Mouse (Mus musculus) midbrain, postnatal 0 days (tissue): ENCODE data around the gene Gnl3l. TPM values are rescaled to one million over a fixed set of nuclear protein-coding genes. Genes with fewer than 3 reads are reported as not detected.

Experiments used
- ATAC-seq: fragments of 200-750 bp; cut with Nextera tagmentation; 2 replicates; pipeline ENCODE4 v1.8.0; 2017; ENCODE audit warnings: moderate number of reproducible peaks, mild to moderate bottlenecking, moderate TSS enrichment, moderate library complexity; ENCODE audit not compliant: low FRiP score
- DNase-seq: peaks from one replicate; pipeline ENCODE4 v3.0.0-alpha.2; 2015; ENCODE audit warnings: low spot score
- H3K27ac ChIP-seq: fragments of 300-500 bp; sonication (generic); 2 replicates; pipeline ENCODE4 v1.5.1; 2014; ENCODE audit warnings: low read depth, mild to moderate bottlenecking, low read length, mixed read lengths
- H3K27me3 ChIP-seq: fragments of 300-500 bp; sonication (generic); 2 replicates; pipeline ENCODE4 v1.6.1; 2014; ENCODE audit warnings: low read length, control low read depth, mixed read lengths; ENCODE audit not compliant: insufficient read depth
- H3K36me3 ChIP-seq: fragments of 300-500 bp; sonication (generic); 2 replicates; pipeline ENCODE4 v1.6.1; 2014; ENCODE audit warnings: low read length, control low read depth, mixed read lengths; ENCODE audit not compliant: insufficient read depth
- H3K4me1 ChIP-seq: fragments of 300-500 bp; sonication (generic); 2 replicates; pipeline ENCODE4 v1.6.1; 2014; ENCODE audit warnings: mild to moderate bottlenecking, control low read depth, antibody characterized with exemption, low read length, mixed read lengths; ENCODE audit not compliant: insufficient read depth
- H3K4me2 ChIP-seq: fragments of 300-500 bp; sonication (generic); 2 replicates; pipeline ENCODE4 v1.6.1; 2014; ENCODE audit warnings: low read depth, mild to moderate bottlenecking, low read length, mixed read lengths; ENCODE audit not compliant: poor library complexity, severe bottlenecking
- H3K4me3 ChIP-seq: fragments of 300-500 bp; sonication (generic); 2 replicates; pipeline ENCODE4 v1.5.1; 2014; ENCODE audit warnings: low read depth, mild to moderate bottlenecking, low read length, moderate library complexity
- H3K9ac ChIP-seq: fragments of 300-500 bp; sonication (generic); replicated peaks from 2 replicates; pipeline ENCODE4 v1.6.1; 2014; ENCODE audit warnings: mild to moderate bottlenecking, low read length, moderate library complexity, mixed read lengths; ENCODE audit not compliant: poor library complexity, severe bottlenecking
- H3K9me3 ChIP-seq: fragments of 300-500 bp; sonication (generic); 2 replicates; pipeline ENCODE4 v1.6.1; 2016; ENCODE audit warnings: low read length, control low read depth
- CTCF ChIP-seq: IDR thresholded peaks from 2 replicates; pipeline ENCODE4 v1.5.1; 2016; ENCODE audit warnings: antibody characterized with exemption, mild to moderate bottlenecking
- WGBS: fragments of 180-500 bp; shearing (Covaris S2); extraction: QIAGEN DNeasy Blood & Tissue Kit; methylation state at CpG from one replicate; pipeline ENCODE4 v1.1.7; 2014; 5-methylcytosine and 5-hydroxymethylcytosine counted together
- polyA plus RNA-seq: library from polyadenylated mRNA; unstranded; fragments of >200 nt; fragmentation: Nextera tagmentation; extraction: Ambion mirVana; gene quantifications from 2 replicates; pipeline ENCODE4 v1.2.1, GENCODE M21; 2015
- total RNA-seq: library from RNA; depleted of rRNA; stranded (reverse); fragments of >200 nt; gene quantifications from 2 replicates; pipeline ENCODE4 v1.2.3, GENCODE M21; 2014

Gnl3l gene
- total and polyA plus RNA-seq, 2 experiments from 2014 or later, result 118 to 170 TPM

- H3K36me3 ChIP-seq, result no peaks in the 10 kb centered on the region
- H3K4me1 ChIP-seq, result no peaks in the 10 kb centered on the region
- no peak overlapping the region for H3K4me2 ChIP-seq
- no peaks in the 10 kb centered on the region for H3K27me3 ChIP-seq
- 50% methylated on average over 5 of the region's 6 CpGs for WGBS
- DNase-seq (no peak), ATAC-seq (no peak)
- H3K9me3 ChIP-seq, result no peaks in the 10 kb centered on the region
- no peak overlapping the region for H3K4me3 ChIP-seq
- H3K9ac ChIP-seq, result no peak overlapping the region
- TF ChIP-seq CTCF, result no peak
- H3K27ac ChIP-seq, result no peak overlapping the region
These were observed 37.4 kb upstream of the Gnl3l start for GRCm38 (mm10) chrX:151054489-151054888.

- H3K4me1 ChIP-seq, result no peaks in the 10 kb centered on the region; the same call in 1 of the 2 replicates
- TF ChIP-seq CTCF, result no peak
- no peaks in the 10 kb centered on the region for H3K9me3 ChIP-seq
- no peaks in the 10 kb centered on the region for H3K36me3 ChIP-seq
- no peak for ATAC-seq
- no peak overlapping the region for H3K4me3 ChIP-seq
- no peak overlapping the region for H3K4me2 ChIP-seq
- DNase-seq, result no peak
- no peaks in the 10 kb centered on the region for H3K27me3 ChIP-seq
- no peak overlapping the region for H3K27ac ChIP-seq
- H3K9ac ChIP-seq, result no peak overlapping the region
- WGBS, result 70% methylated on average over 7 of the region's 7 CpGs
These were observed 33.2 kb upstream of the Gnl3l start for GRCm38 (mm10) chrX:151050337-151050736.

- 51% methylated on average over 8 of the region's 8 CpGs for WGBS
- DNase-seq (no peak), ATAC-seq (no peak)
- Histone ChIP-seq H3K27ac (no peak overlapping the region), H3K9ac (no peak overlapping the region), H3K4me1 (no peaks in the 10 kb centered on the region; the same call in 1 of the 2 replicates), H3K4me3 (peak overlapping the region; percentile 61; the same call in 1 of the 2 replicates), H3K9me3 (no peaks in the 10 kb centered on the region), H3K27me3 (no peaks in the 10 kb centered on the region), H3K4me2 (peak overlapping the region; percentile 66; the same call in 1 of the 2 replicates), H3K36me3 (no peaks in the 10 kb centered on the region)
- no peak for TF ChIP-seq CTCF
These were observed 32.6 kb upstream of the Gnl3l start for GRCm38 (mm10) chrX:151049661-151050215.

- Histone ChIP-seq H3K4me2 (peak overlapping the region; percentile 66), H3K9ac (peak overlapping the region; percentile 79), H3K27me3 (no peaks in the 10 kb centered on the region), H3K9me3 (no peaks in the 10 kb centered on the region), H3K4me3 (peak overlapping the region; percentile 61), H3K4me1 (no peaks in the 10 kb centered on the region; the same call in 1 of the 2 replicates), H3K27ac (peak overlapping the region; percentile 89), H3K36me3 (no peaks in the 10 kb centered on the region)
- no peak for TF ChIP-seq CTCF
- peak; percentile 21 for ATAC-seq
- 31% methylated on average over 30 of the region's 56 CpGs for WGBS
- peak; percentile 7 for DNase-seq
These were observed 30.4 kb upstream of the Gnl3l start for GRCm38 (mm10) chrX:151047431-151048058.

- peak overlapping the region; percentile 66 for H3K4me2 ChIP-seq
- DNase-seq (peak; percentile 87), ATAC-seq (peak; percentile 88)
- no peaks in the 10 kb centered on the region for H3K36me3 ChIP-seq
- no peaks in the 10 kb centered on the region for H3K9me3 ChIP-seq
- peak overlapping the region; percentile 89 for H3K27ac ChIP-seq
- 16% methylated on average over 36 of the region's 62 CpGs for WGBS
- no peak for TF ChIP-seq CTCF
- no peaks in the 10 kb centered on the region for H3K27me3 ChIP-seq
- peak overlapping the region; percentile 79 for H3K9ac ChIP-seq
- peak overlapping the region; percentile 61 for H3K4me3 ChIP-seq
- no peaks in the 10 kb centered on the region; the same call in 1 of the 2 replicates for H3K4me1 ChIP-seq
These were observed 29.8 kb upstream of the Gnl3l start for GRCm38 (mm10) chrX:151046777-151047430.

GRCm38 (mm10) chrX:151046321-151046720, 29.2 kb upstream of the Gnl3l start:
- H3K27me3 ChIP-seq, result no peaks in the 10 kb centered on the region
- H3K9me3 ChIP-seq, result no peaks in the 10 kb centered on the region
- no peak for TF ChIP-seq CTCF
- 0 out of 2 replicates have a peak overlapping the region, but pooled peaks have one; percentile 79 for H3K9ac ChIP-seq
- peak overlapping the region; percentile 61 for H3K4me3 ChIP-seq
- WGBS, result 40% methylated on average over 10 of the region's 11 CpGs
- H3K36me3 ChIP-seq, result no peaks in the 10 kb centered on the region
- no peaks in the 10 kb centered on the region; the same call in 1 of the 2 replicates for H3K4me1 ChIP-seq
- peak overlapping the region; percentile 89 for H3K27ac ChIP-seq
- DNase-seq (no peak), ATAC-seq (peak; percentile 2; the same call in 1 of the 2 replicates)
- H3K4me2 ChIP-seq, result peak overlapping the region; percentile 66
